Mouse (Mus musculus) megakaryocyte, embryonic 14.5 days (primary cell): ENCODE data around the gene Pard3. TPM values are rescaled to one million over a fixed set of nuclear protein-coding genes. Genes with fewer than 3 reads are reported as not detected.

ENCODE experiments used
- H3K27me3 ChIP-seq: replicated peaks from 2 replicates; pipeline ENCODE3; 2012; ENCODE audit warnings: inconsistent platforms
- H3K36me3 ChIP-seq: replicated peaks from 2 replicates; pipeline ENCODE3; 2012; ENCODE audit warnings: low read length, inconsistent platforms, mixed read lengths
- H3K4me1 ChIP-seq: 2 replicates; pipeline ENCODE4 v1.6.1; 2012; ENCODE audit warnings: inconsistent platforms
- H3K4me3 ChIP-seq: replicated peaks from 2 replicates; pipeline ENCODE3; 2012; ENCODE audit warnings: moderate library complexity, mild to moderate bottlenecking, inconsistent platforms
- H3K9me3 ChIP-seq: 2 replicates; pipeline ENCODE4 v1.6.1; 2012; ENCODE audit warnings: inconsistent platforms
- FLI1 ChIP-seq: IDR thresholded peaks from 2 replicates; pipeline ENCODE4 v1.6.1; 2012; ENCODE audit warnings: low read length, inconsistent platforms, mixed read lengths
- GATA1 ChIP-seq: IDR thresholded peaks from 3 replicates; pipeline ENCODE4 v1.6.1; 2012; ENCODE audit warnings: mixed read lengths, low read length, inconsistent platforms, borderline replicate concordance
- polyA plus RNA-seq: library from polyadenylated mRNA; stranded (reverse); fragments of >175 nt; gene quantifications from 2 replicates; pipeline ENCODE4 v1.2.3, GENCODE M21; 2012; ENCODE audit warnings: low replicate concordance; ENCODE audit not compliant: insufficient read depth

Gene Pard3
- polyA plus RNA-seq, 1 experiment = not detected

DNA sequence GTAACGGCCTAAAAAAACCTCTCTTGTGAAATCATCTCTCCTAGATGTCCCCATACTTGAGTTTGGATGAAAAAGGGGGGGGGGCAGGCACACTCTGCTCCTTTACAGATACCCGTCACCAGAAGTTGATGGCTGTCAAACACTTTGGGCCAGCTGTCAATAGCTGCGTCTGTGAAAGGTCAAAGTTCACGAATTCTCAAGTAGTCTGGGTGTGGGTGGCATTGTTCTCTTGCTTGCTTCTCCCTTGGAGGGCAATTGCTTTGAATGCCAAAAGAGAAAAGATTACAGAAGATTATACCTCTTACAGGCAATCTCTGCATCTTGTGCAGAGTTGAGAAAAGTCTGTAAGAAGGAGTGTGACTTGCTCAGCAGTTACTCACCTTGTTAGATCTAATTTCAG, 500.7 kb downstream of the Pard3 start:
- Histone ChIP-seq H3K4me3 (no peak overlapping the region), H3K9me3 (peaks cover 12% of the 10 kb centered on the region; the same call in 1 of the 2 replicates), H3K36me3 (no peaks in the 10 kb centered on the region), H3K27me3 (peaks cover 10% of the 10 kb centered on the region), H3K4me1 (no peaks in the 10 kb centered on the region)
- no peak for TF ChIP-seq GATA1
- no peak for TF ChIP-seq FLI1

- no peak for TF ChIP-seq GATA1
- no peak for TF ChIP-seq FLI1
- Histone ChIP-seq H3K4me3 (no peak overlapping the region), H3K27me3 (peaks cover 9% of the 10 kb centered on the region), H3K9me3 (no peaks in the 10 kb centered on the region), H3K4me1 (peaks cover 18% of the 10 kb centered on the region), H3K36me3 (no peaks in the 10 kb centered on the region)
Measured at GRCm38 (mm10) chr8:127569212-127569611, 505.5 kb downstream of the Pard3 start.

DNA sequence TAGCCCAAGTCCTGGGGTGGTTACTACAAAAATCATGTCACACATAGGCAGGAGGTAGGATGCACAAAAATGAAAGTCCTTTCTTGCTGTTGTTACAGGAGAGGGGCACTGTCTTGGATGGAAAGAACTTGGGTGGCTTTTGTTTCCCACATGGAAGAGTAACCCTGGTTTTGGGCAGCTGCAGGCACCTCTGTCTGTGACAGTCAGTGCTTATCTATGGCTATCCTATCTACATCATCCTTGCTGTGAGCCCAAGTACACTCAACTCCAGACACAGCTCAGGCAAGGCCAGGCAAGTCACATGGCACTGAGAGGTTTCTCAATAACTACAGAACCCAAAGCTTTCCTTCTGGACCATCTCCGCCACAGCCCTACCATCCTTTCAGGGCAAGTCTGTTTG, 506.8 kb downstream of the Pard3 start:
- no peaks in the 10 kb centered on the region for H3K36me3 ChIP-seq
- H3K27me3 ChIP-seq = peaks cover 9% of the 10 kb centered on the region
- no peak for TF ChIP-seq FLI1
- TF ChIP-seq GATA1 = no peak
- H3K9me3 ChIP-seq = no peaks in the 10 kb centered on the region
- peaks cover 18% of the 10 kb centered on the region for H3K4me1 ChIP-seq
- no peak overlapping the region for H3K4me3 ChIP-seq

DNA sequence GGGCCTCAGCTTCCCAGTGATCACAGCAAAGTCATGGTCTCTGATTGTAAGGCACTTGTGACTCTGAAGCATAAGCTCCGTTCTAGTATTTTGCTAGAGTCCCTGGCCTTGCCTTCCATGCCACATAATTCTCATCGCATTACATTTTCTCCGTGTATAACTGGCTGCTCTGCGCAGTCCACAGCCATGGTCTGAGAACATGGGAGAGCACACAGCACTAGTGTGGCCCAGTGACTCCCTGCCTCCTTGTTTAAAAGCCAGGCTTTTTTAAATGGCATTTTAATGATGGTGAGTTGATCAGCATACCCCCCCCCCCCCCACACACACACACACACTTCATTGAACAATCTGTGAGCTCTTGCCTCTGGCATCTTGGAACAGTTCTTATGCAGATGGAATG, 508.8 kb downstream of the Pard3 start:
- Histone ChIP-seq H3K9me3 (no peaks in the 10 kb centered on the region), H3K4me1 (peaks cover 18% of the 10 kb centered on the region), H3K27me3 (peaks cover 9% of the 10 kb centered on the region), H3K4me3 (no peak overlapping the region), H3K36me3 (no peaks in the 10 kb centered on the region)
- TF ChIP-seq GATA1 = no peak
- no peak for TF ChIP-seq FLI1

- H3K36me3 ChIP-seq = no peaks in the 10 kb centered on the region
- TF ChIP-seq FLI1 (no peak), GATA1 (no peak)
- no peaks in the 10 kb centered on the region for H3K27me3 ChIP-seq
- H3K4me1 ChIP-seq = peaks cover 5% of the 10 kb centered on the region; the same call in 1 of the 2 replicates
- no peak overlapping the region for H3K4me3 ChIP-seq
- no peaks in the 10 kb centered on the region for H3K9me3 ChIP-seq
Measured at GRCm38 (mm10) chr8:127576657-127577056, 513.0 kb downstream of the Pard3 start.

GRCm38 (mm10) chr8:127577656-127578055, 514.0 kb downstream of the Pard3 start:
- no peak overlapping the region for H3K4me3 ChIP-seq
- TF ChIP-seq GATA1 (no peak), FLI1 (no peak)
- H3K9me3 ChIP-seq = no peaks in the 10 kb centered on the region
- H3K27me3 ChIP-seq = no peaks in the 10 kb centered on the region
- H3K4me1 ChIP-seq = no peaks in the 10 kb centered on the region
- H3K36me3 ChIP-seq = no peaks in the 10 kb centered on the region

DNA sequence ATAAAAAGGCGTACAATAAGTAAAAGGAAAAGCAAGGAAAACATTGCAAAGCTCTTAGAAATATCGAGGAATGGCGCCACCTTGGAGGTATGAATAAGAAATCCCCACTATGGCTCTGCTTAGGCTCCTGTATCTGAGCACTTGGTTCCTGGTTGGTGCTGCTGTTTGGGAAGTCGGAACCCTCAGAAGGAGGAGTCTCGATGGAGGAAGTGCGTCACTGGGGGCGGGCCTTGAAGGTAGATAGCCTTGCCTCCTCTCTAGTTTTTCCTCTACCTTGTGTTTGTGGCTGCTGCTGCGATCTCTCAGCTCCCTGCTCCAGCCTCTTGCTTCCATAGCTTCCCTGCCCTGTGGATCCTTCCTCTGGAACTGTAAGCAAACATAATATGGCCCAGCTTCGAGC, 515.7 kb downstream of the Pard3 start:
- no peaks in the 10 kb centered on the region for H3K36me3 ChIP-seq
- H3K9me3 ChIP-seq = no peaks in the 10 kb centered on the region
- TF ChIP-seq FLI1 (no peak), GATA1 (no peak)
- H3K27me3 ChIP-seq = peaks cover 3% of the 10 kb centered on the region
- no peak overlapping the region for H3K4me3 ChIP-seq
- H3K4me1 ChIP-seq = peaks cover 5% of the 10 kb centered on the region

GRCm38 (mm10) chr8:127583429-127583828, 519.7 kb downstream of the Pard3 start:
- TF ChIP-seq FLI1 = no peak
- no peak for TF ChIP-seq GATA1
- H3K27me3 ChIP-seq = peaks cover 3% of the 10 kb centered on the region
- peak overlapping the region; percentile 12 for H3K4me3 ChIP-seq
- no peaks in the 10 kb centered on the region for H3K9me3 ChIP-seq
- peaks cover 5% of the 10 kb centered on the region for H3K4me1 ChIP-seq
- no peaks in the 10 kb centered on the region for H3K36me3 ChIP-seq

GRCm38 (mm10) chr8:127585618-127586017, 521.9 kb downstream of the Pard3 start:
- TF ChIP-seq FLI1 = no peak
- no peak for TF ChIP-seq GATA1
- Histone ChIP-seq H3K27me3 (peaks cover 6% of the 10 kb centered on the region), H3K36me3 (no peaks in the 10 kb centered on the region), H3K4me1 (peaks cover 5% of the 10 kb centered on the region), H3K4me3 (no peak overlapping the region), H3K9me3 (no peaks in the 10 kb centered on the region)

DNA sequence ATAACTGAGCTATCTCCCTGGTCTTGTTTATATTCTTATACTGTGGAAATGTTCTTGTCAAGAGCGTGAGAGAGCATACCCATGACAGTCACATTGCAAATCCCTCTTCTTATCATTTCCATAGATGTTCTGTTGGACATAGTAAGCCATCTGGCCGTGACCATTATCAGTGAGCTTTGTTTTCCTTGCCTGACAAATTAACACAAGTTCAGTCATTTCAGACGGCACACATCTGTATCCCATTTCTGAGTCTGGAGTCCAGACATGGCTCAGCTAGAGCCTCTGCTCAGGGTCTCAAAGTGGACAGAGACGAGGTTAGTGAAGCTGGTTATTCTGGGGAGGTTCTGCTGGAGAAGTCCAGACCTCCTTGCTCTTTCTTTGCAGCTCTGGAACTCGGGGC, 523.0 kb downstream of the Pard3 start:
- TF ChIP-seq FLI1 = no peak
- no peak for TF ChIP-seq GATA1
- no peaks in the 10 kb centered on the region for H3K36me3 ChIP-seq
- H3K9me3 ChIP-seq = no peaks in the 10 kb centered on the region
- peaks cover 13% of the 10 kb centered on the region for H3K27me3 ChIP-seq
- no peak overlapping the region for H3K4me3 ChIP-seq
- H3K4me1 ChIP-seq = peaks cover 5% of the 10 kb centered on the region

- TF ChIP-seq GATA1 (no peak), FLI1 (no peak)
- Histone ChIP-seq H3K4me1 (peaks cover 14% of the 10 kb centered on the region), H3K4me3 (no peak overlapping the region), H3K36me3 (no peaks in the 10 kb centered on the region), H3K9me3 (no peaks in the 10 kb centered on the region), H3K27me3 (peaks cover 19% of the 10 kb centered on the region)
Measured at GRCm38 (mm10) chr8:127588313-127588712, 524.6 kb downstream of the Pard3 start.
